Mouse (Mus musculus): ENCODE results near the gene Plekha6.

GRCm38 (mm10) chr1:133263134-133263533 is 99.1 kb downstream of the Plekha6 start:
- TF ChIP-seq CTCF (conservative IDR thresholded peaks at IDR 0.05; ENCODE audit: low read length) (no peak), NANOG (IDR thresholded peaks at IDR 0.05; ENCODE audit: borderline replicate concordance, low read length) (no peak)

Measured in E14TG2a.4 (cell line).